Mouse (Mus musculus) limb, embryonic 11.5 days (tissue): ENCODE results near the gene Gm14326. TPM values are rescaled to one million over a fixed set of nuclear protein-coding genes. Genes with fewer than 3 reads are reported as not detected.

ENCODE experiments used
- polyA plus RNA-seq: library from polyadenylated mRNA; unstranded; fragments of >200 nt; fragmentation: Nextera tagmentation; extraction: Ambion mirVana; gene quantifications from 2 replicates; pipeline ENCODE4 v1.2.1, GENCODE M21; 2014

Gene Gm14326
- polyA plus RNA-seq, 1 experiment from 2014 or later = 14.4 TPM

Other genes starting within 250 kb of the Gm14326 start
- 9.3 and 11.3 TPM in 2 replicates for gene Gm14322, start 198.0 kb downstream of the Gm14326 start, polyA plus RNA-seq
- gene Gm14325, start 117.0 kb downstream of the Gm14326 start, polyA plus RNA-seq = 34.5 and 36.1 TPM in 2 replicates
- 1.9 and 3.5 TPM in 2 replicates for gene Gm14327, start 60.2 kb downstream of the Gm14326 start, polyA plus RNA-seq
- gene Zfp972, start 31.7 kb downstream of the Gm14326 start, polyA plus RNA-seq = not detected in 2 replicates
- 12.7 and 13.0 TPM in 2 replicates for gene Zfp971, start 66.0 kb upstream of the Gm14326 start, polyA plus RNA-seq
- gene Zfp931, start 121.2 kb upstream of the Gm14326 start, polyA plus RNA-seq = 12.9 and 15.7 TPM in 2 replicates
- gene Phactr3, start 161.7 kb upstream of the Gm14326 start, polyA plus RNA-seq = 4.2 and 4.3 TPM in 2 replicates